Mouse (Mus musculus) brain, embryonic 18.5 days (tissue): Measurements from ENCODE around the gene Fam216a.
"Not testable (repeated sequence)": the region's sequence is repeated elsewhere in the genome, so short reads cannot be mapped to it uniquely, and the experiment has no call there.

Experiments used
- DNase-seq: peaks from one replicate; pipeline ENCODE4 v3.0.0-alpha.2; 2012; ENCODE audit warnings: low read depth, low spot score

The Fam216a gene

GRCm38 (mm10) chr5:122372192-122372769 lies at the start of gene Fam216a:
Gene Fam216a, minus strand, starts transcription at chr5:122372364.
- DNase-seq = peak; percentile 99

GRCm38 (mm10) chr5:122421271-122422068 lies 49.3 kb upstream of the Fam216a start, which contains the start of gene Anapc7:
Gene Anapc7, plus strand, starts transcription at chr5:122421693.
- DNase-seq = no peak

- DNase-seq = not testable (repeated sequence)
Measured at GRCm38 (mm10) chr5:122420676-122421075, 48.5 kb upstream of the Fam216a start.

GRCm38 (mm10) chr5:122415465-122415864 lies 43.3 kb upstream of the Fam216a start:
- no peak for DNase-seq

- DNase-seq = no peak
Measured at GRCm38 (mm10) chr5:122414351-122414750, 42.2 kb upstream of the Fam216a start.

- no peak for DNase-seq
Measured at GRCm38 (mm10) chr5:122412826-122413225, 40.7 kb upstream of the Fam216a start.

- DNase-seq = no peak
Measured at GRCm38 (mm10) chr5:122411892-122412291, 39.7 kb upstream of the Fam216a start.

GRCm38 (mm10) chr5:122409692-122410645 lies 37.8 kb upstream of the Fam216a start:
- DNase-seq = no peak

- no peak for DNase-seq
Measured at GRCm38 (mm10) chr5:122405537-122405936, 33.4 kb upstream of the Fam216a start.

GRCm38 (mm10) chr5:122403362-122403761 lies 31.2 kb upstream of the Fam216a start:
- no peak for DNase-seq

GRCm38 (mm10) chr5:122402772-122403171 lies 30.6 kb upstream of the Fam216a start:
- no peak for DNase-seq

GRCm38 (mm10) chr5:122402160-122402559 lies 30.0 kb upstream of the Fam216a start:
- DNase-seq = no peak

GRCm38 (mm10) chr5:122401303-122401640 lies 29.1 kb upstream of the Fam216a start:
- DNase-seq = no peak

GRCm38 (mm10) chr5:122400628-122401302 lies 28.6 kb upstream of the Fam216a start:
- no peak for DNase-seq

- no peak for DNase-seq
Measured at GRCm38 (mm10) chr5:122399871-122400270, 27.7 kb upstream of the Fam216a start.

GRCm38 (mm10) chr5:122397495-122397894 lies 25.3 kb upstream of the Fam216a start:
- DNase-seq = no peak

- no peak for DNase-seq
Measured at GRCm38 (mm10) chr5:122396791-122397190, 24.6 kb upstream of the Fam216a start.

GRCm38 (mm10) chr5:122393887-122394286 lies 21.7 kb upstream of the Fam216a start:
- no peak for DNase-seq

GRCm38 (mm10) chr5:122392227-122393004 lies 20.3 kb upstream of the Fam216a start:
- no peak for DNase-seq

GRCm38 (mm10) chr5:122391786-122392180 lies 19.6 kb upstream of the Fam216a start, which contains the start of gene Arpc3:
Gene Arpc3, plus strand, starts transcription at chr5:122391878.
- peak; percentile 79 for DNase-seq
